In the genomic region with DNA sequence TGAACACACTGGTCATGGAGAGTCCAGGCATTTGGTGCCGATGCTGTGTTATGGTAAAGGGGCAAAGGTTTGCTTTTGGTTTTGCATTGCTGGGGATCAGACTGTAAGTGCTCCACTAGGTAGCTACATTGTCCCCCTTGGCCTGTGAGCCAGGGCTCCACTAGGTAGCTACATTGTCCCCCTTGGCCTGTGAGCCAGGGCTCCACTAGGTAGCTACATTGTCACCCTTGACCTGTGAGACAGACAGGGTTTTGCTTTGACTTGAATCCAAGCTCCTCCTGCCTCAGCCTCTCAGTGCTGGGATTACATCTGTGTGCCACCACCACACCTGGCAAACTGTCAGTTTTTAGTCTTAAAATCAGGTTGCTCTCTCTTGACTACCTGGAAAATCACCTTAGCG, we compare ENCODE assay signal across 26 mouse cellular contexts.
DNase-seq lines count a peak whose midpoint lies in the region; ATAC-seq and TF ChIP-seq lines count a peak whose summit lies in the region.
"Had no signal": no experiment of that assay in that cellular context is flagged by ENCODE, and none has a peak within 500 bp of the region (broad histone marks: within the 10 kb centered on the region; RNA-seq: fewer than 3 reads in every experiment).

No protein-coding gene starts in this region.

- no peak overlapping the region for H3K9ac ChIP-seq in intestine, embryonic 15.5 days
- H3K9ac ChIP-seq: hindbrain, embryonic 15.5 days; kidney, embryonic 15.5 days; liver, embryonic 15.5 days; lung, embryonic 15.5 days; neural tube, embryonic 12.5 days had no signal

- H3K4me3 ChIP-seq in kidney, adult 2 months (ENCODE audit: insufficient read depth, low read depth, low read length) = no peak overlapping the region
- H3K4me3 ChIP-seq in intestine, embryonic 15.5 days (replicated peaks) = no peak overlapping the region
- H3K4me3 ChIP-seq: erythroblast, embryonic 14.5 days; gastrocnemius, adult 2 months; hindbrain, embryonic 10.5 days; hindbrain, embryonic 15.5 days; kidney, embryonic 15.5 days; liver, embryonic 15.5 days; lung, embryonic 15.5 days; myocyte; neural tube, embryonic 12.5 days had no signal

- TF ChIP-seq CTCF in kidney, adult 2 months (conservative IDR thresholded peaks at IDR 0.05; ENCODE audit: insufficient read depth, insufficient read length, low read depth, low read length) = no peak

- peak; percentile 60 for DNase-seq in kidney, adult 2 months
- DNase-seq in kidney, postnatal 14 days = no peak
- peak; percentile 70 for DNase-seq in testis, postnatal 14 days (ENCODE audit: low spot score)
- no peak for DNase-seq in testis, postnatal 10 days (ENCODE audit: low spot score)
- DNase-seq in adrenal gland, postnatal 25 days = no peak
- no peak for DNase-seq in cerebellum, postnatal 4 days (ENCODE audit: low spot score in 2 of 2)
- DNase-seq: cerebellum, adult 11-12 months; cerebellum, postnatal 10 days; gastrocnemius, adult 2 months; gastrocnemius, postnatal 36 days; heart, postnatal 10 days; liver; right cerebral cortex, adult 18-20 months had no signal

- no peak overlapping the region for H3K27ac ChIP-seq in kidney, adult 2 months (ENCODE audit: insufficient read depth, low read depth, low read length)
- no peak overlapping the region for H3K27ac ChIP-seq in intestine, embryonic 15.5 days
- H3K27ac ChIP-seq: gastrocnemius, adult 2 months; hindbrain, embryonic 10.5 days; hindbrain, embryonic 15.5 days; kidney, embryonic 15.5 days; liver, embryonic 15.5 days; lung, embryonic 15.5 days; neural tube, embryonic 12.5 days had no signal

- WGBS in kidney, adult 2 months = 70% methylated on average over 2 of the region's 2 CpGs
- 78% methylated on average over 2 of the region's 2 CpGs for WGBS in intestine, embryonic 15.5 days

- H3K27me3 ChIP-seq in kidney, adult 2 months (replicated peaks; ENCODE audit: control insufficient read depth, insufficient read depth, low read length) = no peaks in the 10 kb centered on the region
- no peaks in the 10 kb centered on the region for H3K27me3 ChIP-seq in intestine, embryonic 15.5 days (replicated peaks)
- H3K27me3 ChIP-seq: hindbrain, embryonic 15.5 days; kidney, embryonic 15.5 days; liver, embryonic 15.5 days; lung, embryonic 15.5 days; neural tube, embryonic 12.5 days had no signal

- no peak overlapping the region for H3K4me2 ChIP-seq in intestine, embryonic 15.5 days (replicated peaks)
- H3K4me2 ChIP-seq: hindbrain, embryonic 15.5 days; kidney, embryonic 15.5 days; liver, embryonic 15.5 days; lung, embryonic 15.5 days; midbrain, embryonic 11.5 days; neural tube, embryonic 12.5 days had no signal

- no peaks in the 10 kb centered on the region for H3K36me3 ChIP-seq in kidney, adult 2 months (ENCODE audit: control insufficient read depth, insufficient read depth, low read length)
- H3K36me3 ChIP-seq in intestine, embryonic 15.5 days = no peaks in the 10 kb centered on the region
- H3K36me3 ChIP-seq: hindbrain, embryonic 10.5 days; hindbrain, embryonic 15.5 days; kidney, embryonic 15.5 days; liver, embryonic 15.5 days; lung, embryonic 15.5 days; neural tube, embryonic 12.5 days had no signal

- peaks cover 17% of the 10 kb centered on the region for H3K4me1 ChIP-seq in kidney, adult 2 months (ENCODE audit: control insufficient read depth, insufficient read depth, low read length)
- peaks cover 2% of the 10 kb centered on the region; the same call in 1 of the 2 replicates for H3K4me1 ChIP-seq in intestine, embryonic 15.5 days (replicated peaks)
- H3K4me1 ChIP-seq: neural tube, embryonic 12.5 days had no signal

- H3K9me3 ChIP-seq in intestine, embryonic 15.5 days = no peaks in the 10 kb centered on the region
- H3K9me3 ChIP-seq: hindbrain, embryonic 15.5 days; kidney, embryonic 15.5 days; liver, embryonic 15.5 days; lung, embryonic 15.5 days; neural tube, embryonic 12.5 days had no signal

- ATAC-seq in intestine, embryonic 15.5 days = peak; percentile 49; the same call in 1 of the 2 replicates
- 0 out of 2 replicates have a peak, but pooled peaks have one; percentile 11 for ATAC-seq in megakaryocyte, adult 5-6 weeks (ENCODE audit: poor library complexity, severe bottlenecking)
- ATAC-seq: forebrain, embryonic 16.5 days; midbrain, embryonic 16.5 days had no signal

- TF ChIP-seq POLR2A in kidney, adult 2 months (IDR thresholded peaks at IDR 0.05; ENCODE audit: low read depth, low read length) = no peak

Comparison
In these comparisons a context has a peak if more than half of its experiments do, and no peak if none do; other contexts are left out.
1. DNase-seq: peak in kidney, adult 2 months (single experiment) and testis, postnatal 14 days (single experiment); none in kidney, postnatal 14 days (single experiment), testis, postnatal 10 days (single experiment), adrenal gland, postnatal 25 days (single experiment) and cerebellum, postnatal 4 days (0 of 2).